Comparison of ENCODE assay signal across 20 mouse cellular contexts in the genomic region with DNA sequence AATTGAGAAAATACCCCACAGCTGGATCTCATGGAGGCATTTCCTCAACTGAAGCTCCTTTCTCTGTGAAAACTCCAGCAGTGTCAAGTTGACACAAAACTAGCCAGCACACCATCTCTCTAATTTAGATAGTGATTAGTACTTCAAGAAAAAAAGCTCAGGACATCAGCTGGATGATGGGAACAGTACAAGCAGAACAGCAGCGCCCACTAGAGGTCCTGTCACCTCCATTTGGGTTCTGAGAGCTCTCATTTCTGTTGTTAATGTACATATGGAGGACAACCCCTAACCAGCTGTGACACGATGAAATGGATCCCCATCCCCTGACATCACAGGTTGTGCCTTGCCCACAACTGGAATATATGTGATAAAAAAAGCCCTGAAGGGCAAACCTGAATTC.
A peak's percentile ranks its signal among the peaks of the same experiment; 100 is the strongest.
DNase-seq lines count a peak whose midpoint lies in the region; ATAC-seq and TF ChIP-seq lines count a peak whose summit lies in the region.
"Had no signal": no experiment of that assay in that cellular context is flagged by ENCODE, and none has a peak within 500 bp of the region (broad histone marks: within the 10 kb centered on the region; RNA-seq: fewer than 3 reads in every experiment).

No protein-coding gene starts in this region.

- ATAC-seq in liver, embryonic 14.5 days (ENCODE audit: insufficient read depth): no peak
- no peak for ATAC-seq in liver, embryonic 12.5 days
- no peak for ATAC-seq in hindbrain, embryonic 16.5 days

- no peaks in the 10 kb centered on the region for H3K4me1 ChIP-seq in liver, embryonic 14.5 days (replicated peaks; ENCODE audit: control insufficient read depth in 2 of 2, insufficient read depth in 2 of 2, low read length in 1 of 2)
- no peaks in the 10 kb centered on the region for H3K4me1 ChIP-seq in liver, embryonic 12.5 days
- H3K4me1 ChIP-seq in CH12.LX (ENCODE audit: control insufficient read depth in 1 of 2, insufficient read depth in 2 of 2): peaks cover 15 to 46% of the 10 kb centered on the region in 2 experiments; a peak in 3 of 4 replicates
- H3K4me1 ChIP-seq in hindbrain, embryonic 16.5 days (ENCODE audit: control insufficient read depth, insufficient read depth, low read depth, low read length): peaks cover 4% of the 10 kb centered on the region; the same call in 1 of the 2 replicates
- H3K4me1 ChIP-seq: embryonic facial prominence, embryonic 15.5 days; stomach, embryonic 15.5 days had no signal

- 37% methylated on average over 2 of the region's 2 CpGs for WGBS in liver, embryonic 14.5 days (ENCODE audit: insufficient replicate concordance)
- WGBS in liver, embryonic 12.5 days (ENCODE audit: insufficient replicate concordance): 52% methylated on average over 2 of the region's 2 CpGs
- 72% methylated on average over 2 of the region's 2 CpGs for WGBS in hindbrain, embryonic 16.5 days

- no peak for DNase-seq in gastrocnemius, adult 2 months
- DNase-seq in gastrocnemius, adult 18-20 months (ENCODE audit: low spot score): no peak
- DNase-seq in liver, embryonic 14.5 days (ENCODE audit: low read depth in 3 of 3, low spot score in 3 of 3): no peak
- DNase-seq in CH12.LX (ENCODE audit: extremely low read depth): peak; percentile 53
- peak; percentile 2 for DNase-seq in c-Kit-positive CD71-positive TER-119-positive erythroid progenitor cells, embryonic 14.5 days (ENCODE audit: low spot score)
- DNase-seq: cerebellum, adult 11-12 months; cerebellum, postnatal 36 days; heart, adult 18-20 months; kidney, postnatal 10 days; layer of hippocampus, adult 9-11 months; lung, postnatal 14 days; retina, postnatal 1 day; thymus, postnatal 14 days had no signal

- TF ChIP-seq CTCF in gastrocnemius, adult 2 months (IDR thresholded peaks at IDR 0.05): peak; percentile 5; the same call in 1 of the 2 replicates
- TF ChIP-seq CTCF in liver, embryonic 14.5 days (IDR thresholded peaks at IDR 0.05; ENCODE audit: low read depth): peak; percentile 14; the same call in 1 of the 2 replicates
- TF ChIP-seq CTCF in CH12.LX (conservative IDR thresholded peaks at IDR 0.05 in 1 of 2, IDR thresholded peaks at IDR 0.05 in 1 of 2; ENCODE audit: low read depth in 2 of 2, low read length in 2 of 2): peak; percentile 23 to 64; a peak in 3 of 4 replicates

- no peak overlapping the region for H3K27ac ChIP-seq in gastrocnemius, adult 2 months
- H3K27ac ChIP-seq in liver, embryonic 14.5 days: no peak overlapping the region
- no peak overlapping the region for H3K27ac ChIP-seq in liver, embryonic 12.5 days
- H3K27ac ChIP-seq in CH12.LX (ENCODE audit: insufficient read depth, low read depth): no peak overlapping the region
- no peak overlapping the region for H3K27ac ChIP-seq in hindbrain, embryonic 16.5 days (ENCODE audit: low read depth, low read length)
- H3K27ac ChIP-seq: embryonic facial prominence, embryonic 15.5 days; hindbrain, embryonic 15.5 days; neural tube, embryonic 15.5 days; stomach, embryonic 15.5 days had no signal

- H3K27me3 ChIP-seq in liver, embryonic 14.5 days (ENCODE audit: control insufficient read depth, insufficient read depth, low read length): no peaks in the 10 kb centered on the region
- no peaks in the 10 kb centered on the region for H3K27me3 ChIP-seq in liver, embryonic 12.5 days (replicated peaks)
- no peaks in the 10 kb centered on the region for H3K27me3 ChIP-seq in CH12.LX (replicated peaks)
- no peaks in the 10 kb centered on the region for H3K27me3 ChIP-seq in hindbrain, embryonic 16.5 days (replicated peaks; ENCODE audit: control insufficient read depth, insufficient read depth, low read length)
- H3K27me3 ChIP-seq: embryonic facial prominence, embryonic 15.5 days; hindbrain, embryonic 15.5 days; neural tube, embryonic 15.5 days; stomach, embryonic 15.5 days had no signal

- in situ Hi-C loops in CH12.LX (cut with MboI; ENCODE audit: low pct_ligation_motif_present, low pct_unique_long_range_greater_than_20kb, low sequenced_read_pairs): no loop called here

- TF ChIP-seq EP300 in liver, embryonic 14.5 days (IDR thresholded peaks at IDR 0.05; ENCODE audit: low read depth): no peak
- TF ChIP-seq EP300 in CH12.LX (IDR thresholded peaks at IDR 0.05; ENCODE audit: low read length): no peak

- no peak for TF ChIP-seq POLR2A in CH12.LX (IDR thresholded peaks at IDR 0.05; ENCODE audit: low read depth, low read length)

- H3K9me3 ChIP-seq in liver, embryonic 14.5 days (ENCODE audit: control insufficient read depth, low read length): no peaks in the 10 kb centered on the region
- H3K9me3 ChIP-seq in liver, embryonic 12.5 days (replicated peaks): no peaks in the 10 kb centered on the region
- no peaks in the 10 kb centered on the region for H3K9me3 ChIP-seq in CH12.LX (replicated peaks; ENCODE audit: low read length)
- H3K9me3 ChIP-seq in hindbrain, embryonic 16.5 days (ENCODE audit: control insufficient read depth, low read length): no peaks in the 10 kb centered on the region
- H3K9me3 ChIP-seq: embryonic facial prominence, embryonic 15.5 days; hindbrain, embryonic 15.5 days; neural tube, embryonic 15.5 days; stomach, embryonic 15.5 days had no signal

- no peak overlapping the region for H3K4me3 ChIP-seq in gastrocnemius, adult 2 months
- no peak overlapping the region for H3K4me3 ChIP-seq in liver, embryonic 14.5 days (ENCODE audit: insufficient read depth in 1 of 2, low read depth in 2 of 2, low read length in 2 of 2)
- H3K4me3 ChIP-seq in liver, embryonic 12.5 days: no peak overlapping the region
- no peak overlapping the region for H3K4me3 ChIP-seq in CH12.LX (replicated peaks in 1 of 3; ENCODE audit: low read depth in 2 of 3, low read length in 2 of 3, poor library complexity in 1 of 3)
- H3K4me3 ChIP-seq in hindbrain, embryonic 16.5 days (ENCODE audit: low read length): no peak overlapping the region
- H3K4me3 ChIP-seq: embryonic facial prominence, embryonic 15.5 days; hindbrain, embryonic 15.5 days; neural tube, embryonic 15.5 days; stomach, embryonic 15.5 days had no signal

- H3K9ac ChIP-seq in liver, embryonic 14.5 days (replicated peaks): no peak overlapping the region
- no peak overlapping the region for H3K9ac ChIP-seq in liver, embryonic 12.5 days
- H3K9ac ChIP-seq in CH12.LX (ENCODE audit: insufficient read depth, low read depth): no peak overlapping the region
- H3K9ac ChIP-seq in hindbrain, embryonic 16.5 days (ENCODE audit: low read depth, low read length): no peak overlapping the region
- H3K9ac ChIP-seq: embryonic facial prominence, embryonic 15.5 days; hindbrain, embryonic 15.5 days; neural tube, embryonic 15.5 days; stomach, embryonic 15.5 days had no signal

- no peak overlapping the region for H3K4me2 ChIP-seq in liver, embryonic 14.5 days (ENCODE audit: low read depth)
- no peak overlapping the region for H3K4me2 ChIP-seq in liver, embryonic 12.5 days
- no peak overlapping the region for H3K4me2 ChIP-seq in CH12.LX (ENCODE audit: insufficient read depth, low read depth, poor library complexity, severe bottlenecking)
- H3K4me2 ChIP-seq in hindbrain, embryonic 16.5 days (ENCODE audit: low read length): no peak overlapping the region
- H3K4me2 ChIP-seq: embryonic facial prominence, embryonic 15.5 days; hindbrain, embryonic 15.5 days; liver, embryonic 11.5 days; neural tube, embryonic 15.5 days; stomach, embryonic 15.5 days had no signal

- H3K36me3 ChIP-seq in liver, embryonic 14.5 days (replicated peaks; ENCODE audit: control insufficient read depth, insufficient read depth, low read depth): no peaks in the 10 kb centered on the region
- no peaks in the 10 kb centered on the region for H3K36me3 ChIP-seq in liver, embryonic 12.5 days
- H3K36me3 ChIP-seq in CH12.LX (replicated peaks in 1 of 2; ENCODE audit: control insufficient read depth in 1 of 2, insufficient read depth in 1 of 2, low read length in 1 of 2): peaks cover 0 to 2% of the 10 kb centered on the region in 2 experiments
- no peaks in the 10 kb centered on the region for H3K36me3 ChIP-seq in hindbrain, embryonic 16.5 days (ENCODE audit: control insufficient read depth, insufficient read depth, low read length)
- H3K36me3 ChIP-seq: embryonic facial prominence, embryonic 15.5 days; hindbrain, embryonic 15.5 days; neural tube, embryonic 15.5 days; stomach, embryonic 15.5 days had no signal

- no peaks in the 10 kb centered on the region for H3K79me2 ChIP-seq in CH12.LX (replicated peaks; ENCODE audit: control insufficient read depth, extremely low read depth, insufficient read depth, poor library complexity, severe bottlenecking)

- dilution Hi-C loops in CH12.LX (cut with MboI; ENCODE audit: extremely low pct_ligation_motif_present, extremely low pct_unique_long_range_greater_than_20kb, low sequenced_read_pairs): no loop called here

- intact Hi-C loops in gastrocnemius, adult 2 months (cut with DNase I): no loop called here

- TF ChIP-seq RAD21 in CH12.LX (IDR thresholded peaks at IDR 0.05; ENCODE audit: low read depth, low read length): peak; percentile 71

TF ChIP-seq in CH12.LX, 34 proteins besides CTCF, POLR2A, EP300 and RAD21:
- TF ChIP-seq ZNF384 (IDR thresholded peaks at IDR 0.05; ENCODE audit: low read depth, low read length) (peak; percentile 69), ZKSCAN1 (IDR thresholded peaks at IDR 0.05; ENCODE audit: borderline replicate concordance, low read depth, low read length) (no peak), TBP (conservative IDR thresholded peaks at IDR 0.05; ENCODE audit: low read depth, low read length) (no peak), TCF12 (IDR thresholded peaks at IDR 0.05; ENCODE audit: low read depth, low read length) (no peak), SIN3A (IDR thresholded peaks at IDR 0.05; ENCODE audit: low read length) (no peak), SMC3 (IDR thresholded peaks at IDR 0.05; ENCODE audit: low read depth, low read length) (peak; percentile 59), ELF1 (IDR thresholded peaks at IDR 0.05; ENCODE audit: low read depth, low read length) (no peak), USF2 (conservative IDR thresholded peaks at IDR 0.05; ENCODE audit: low read depth, low read length) (no peak), IRF4 (IDR thresholded peaks at IDR 0.05; ENCODE audit: low read depth, low read length) (peak; percentile 19; the same call in 1 of the 2 replicates)

Comparison
In these comparisons a context has a peak if more than half of its experiments do, and no peak if none do; other contexts are left out.
1. DNase-seq: peak in CH12.LX (single experiment) and c-Kit-positive CD71-positive TER-119-positive erythroid progenitor cells, embryonic 14.5 days (single experiment); none in gastrocnemius, adult 2 months (single experiment), gastrocnemius, adult 18-20 months (single experiment) and liver, embryonic 14.5 days (0 of 3).
2. Peak in every context shown above with its lines, with median percentiles within 50 percentile points of each other: CTCF ChIP-seq.